ENCODE assay signal across 8 mouse cellular contexts in genomic region chr14:29015896-29016295, GRCm38 (mm10). TPM values are rescaled to one million over a fixed set of nuclear protein-coding genes. Genes with fewer than 3 reads are reported as not detected.
A peak's percentile ranks its signal among the peaks of the same experiment; 100 is the strongest.
DNase-seq lines count a peak whose midpoint lies in the region; ATAC-seq lines count a peak whose summit lies in the region.
"Had no signal": no experiment of that assay in that cellular context is flagged by ENCODE, and none has a peak within 500 bp of the region (broad histone marks: within the 10 kb centered on the region; RNA-seq: fewer than 3 reads in every experiment).

No protein-coding gene starts in this region.

- H3K9me3 ChIP-seq in forebrain, embryonic 12.5 days, result no peaks in the 10 kb centered on the region
- no peaks in the 10 kb centered on the region for H3K9me3 ChIP-seq in neural tube, embryonic 14.5 days (ENCODE audit: control insufficient read depth, low read length)

- no peak overlapping the region for H3K9ac ChIP-seq in forebrain, embryonic 12.5 days
- no peak overlapping the region for H3K9ac ChIP-seq in neural tube, embryonic 14.5 days (replicated peaks; ENCODE audit: low read depth, low read length)

- peak; percentile 82 for DNase-seq in left cerebral cortex, postnatal 4 days
- no peak for DNase-seq in left cerebral cortex, postnatal 36 days (ENCODE audit: low spot score in 2 of 2)
- peak; percentile 61 to 81 for DNase-seq in kidney, postnatal 25 days
- DNase-seq in urinary bladder, postnatal 4 days (ENCODE audit: low spot score in 2 of 2), result no peak

- H3K4me3 ChIP-seq in forebrain, embryonic 12.5 days (replicated peaks), result no peak overlapping the region
- no peak overlapping the region for H3K4me3 ChIP-seq in neural tube, embryonic 14.5 days (ENCODE audit: low read depth, low read length)

- no peaks in the 10 kb centered on the region for H3K36me3 ChIP-seq in forebrain, embryonic 12.5 days (replicated peaks)
- no peaks in the 10 kb centered on the region for H3K36me3 ChIP-seq in neural tube, embryonic 14.5 days (ENCODE audit: control insufficient read depth, insufficient read depth, low read length)

- peaks cover 29% of the 10 kb centered on the region for H3K4me1 ChIP-seq in forebrain, embryonic 12.5 days
- peaks cover 6% of the 10 kb centered on the region; the same call in 1 of the 2 replicates for H3K4me1 ChIP-seq in neural tube, embryonic 14.5 days (ENCODE audit: control insufficient read depth, insufficient read depth, low read length)

- ATAC-seq in forebrain, embryonic 12.5 days (ENCODE audit: low FRiP score), result peak; percentile 36; the same call in 1 of the 2 replicates
- ATAC-seq in neural tube, embryonic 14.5 days (ENCODE audit: low read depth), result peak; percentile 60; the same call in 1 of the 2 replicates
- ATAC-seq in CD4-positive, CD25-positive, alpha-beta regulatory T cell, adult 4 months, result no peak

- intact Hi-C loops in left cerebral cortex, postnatal 4 days (cut with DNase I), result no loop called here
- intact Hi-C loops in left cerebral cortex, postnatal 36 days (cut with DNase I), result no loop called here

- H3K27ac ChIP-seq in forebrain, embryonic 12.5 days, result no peak overlapping the region
- H3K27ac ChIP-seq in neural tube, embryonic 14.5 days (ENCODE audit: low read depth, low read length), result peak overlapping the region; percentile 12; the same call in 1 of the 2 replicates

- H3K27me3 ChIP-seq in forebrain, embryonic 12.5 days, result no peaks in the 10 kb centered on the region
- no peaks in the 10 kb centered on the region for H3K27me3 ChIP-seq in neural tube, embryonic 14.5 days (ENCODE audit: control insufficient read depth, insufficient read depth, low read length)

- H3K4me2 ChIP-seq in forebrain, embryonic 12.5 days, result no peak overlapping the region
- no peak overlapping the region for H3K4me2 ChIP-seq in neural tube, embryonic 14.5 days (ENCODE audit: low read depth, low read length)

- 31% methylated on average over 5 of the region's 5 CpGs for WGBS in forebrain, embryonic 12.5 days
- 19% methylated on average over 5 of the region's 5 CpGs for WGBS in neural tube, embryonic 14.5 days

RNA-seq across cellular contexts. Expression of gene Lrtm1, which starts 2.1 kb away (rescaled TPM):
- not detected for total RNA-seq in left cerebral cortex, postnatal 4 days (2021)
- not detected for total RNA-seq in left cerebral cortex, postnatal 36 days (2021)
- 0.09 and 0.26 TPM in 2 replicates for polyA plus RNA-seq in forebrain, embryonic 12.5 days (2016; fragmentation: Nextera tagmentation; extraction: Ambion mirVana)
- polyA plus RNA-seq in neural tube, embryonic 14.5 days (2014; fragmentation: Nextera tagmentation; extraction: Ambion mirVana), result 0.54 and 0.68 TPM in 2 replicates
- not detected for polyA plus RNA-seq in CD4-positive, CD25-positive, alpha-beta regulatory T cell, adult 4 months (2017; shearing (Covaris generic))
- total RNA-seq: megakaryocyte progenitor cell, adult 5-6 weeks had no signal

Comparison
In these comparisons a context has a peak if more than half of its experiments do, and no peak if none do; other contexts are left out.
1. DNase-seq: peak in left cerebral cortex, postnatal 4 days (single experiment) and kidney, postnatal 25 days (2 of 2); none in left cerebral cortex, postnatal 36 days (0 of 2) and urinary bladder, postnatal 4 days (0 of 2).